Mouse (Mus musculus) left cerebral cortex, postnatal 4 days (tissue): ENCODE data around the gene Crtc3. TPM values are rescaled to one million over a fixed set of nuclear protein-coding genes. Genes with fewer than 3 reads are reported as not detected.
A peak's percentile ranks its signal among the peaks of the same experiment; 100 is the strongest.

ENCODE experiments used
- DNase-seq: peaks from one replicate; pipeline ENCODE4 v3.0.0-alpha.2; 2022
- intact Hi-C: fragments of 180-260 bp; cut with DNase I; formaldehyde crosslinking; loops from one replicate; pipeline ENCODE4 v1.15.1; 2025
- total RNA-seq, 2 experiments: library from RNA; stranded (reverse); gene quantifications; 2 replicates each; pipeline ENCODE4 v1.2.3; 2021

Gene Crtc3
- total RNA-seq, 2 experiments from 2014 or later = 28.5 to 32.1 TPM

DNA sequence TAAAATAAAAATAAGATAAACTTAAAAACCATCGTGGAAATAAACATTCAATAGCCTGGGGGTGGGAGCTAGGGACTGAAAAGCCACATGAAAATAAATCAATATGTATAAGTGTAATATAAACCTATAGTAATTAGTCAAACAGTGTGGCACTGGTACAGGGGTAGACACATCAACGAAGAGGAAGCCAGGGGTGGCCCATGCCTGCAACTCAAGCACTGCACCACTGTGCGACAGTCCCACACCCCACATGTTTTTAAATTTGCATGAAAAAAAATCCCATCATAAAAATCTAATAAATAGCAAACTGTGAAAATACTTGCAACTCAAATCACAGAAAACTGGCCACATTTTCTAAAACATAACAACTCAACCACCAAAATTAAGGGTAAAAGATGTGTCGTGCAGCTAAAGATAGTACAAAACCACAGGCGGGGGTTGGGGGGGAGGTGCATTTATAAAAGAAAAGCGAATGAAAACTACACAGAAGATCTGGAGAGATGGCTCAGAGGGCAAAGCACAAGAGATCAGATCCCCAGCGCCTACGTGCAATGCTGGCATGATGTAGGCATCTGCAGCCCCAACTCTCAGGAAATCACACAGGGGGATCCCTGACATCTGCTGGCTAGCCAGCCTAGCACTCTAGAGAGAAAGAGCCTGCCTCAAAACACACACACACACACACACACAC is 45.6 kb downstream of the Crtc3 start:
- intact Hi-C loops = no loop called here
- DNase-seq = no peak

DNA sequence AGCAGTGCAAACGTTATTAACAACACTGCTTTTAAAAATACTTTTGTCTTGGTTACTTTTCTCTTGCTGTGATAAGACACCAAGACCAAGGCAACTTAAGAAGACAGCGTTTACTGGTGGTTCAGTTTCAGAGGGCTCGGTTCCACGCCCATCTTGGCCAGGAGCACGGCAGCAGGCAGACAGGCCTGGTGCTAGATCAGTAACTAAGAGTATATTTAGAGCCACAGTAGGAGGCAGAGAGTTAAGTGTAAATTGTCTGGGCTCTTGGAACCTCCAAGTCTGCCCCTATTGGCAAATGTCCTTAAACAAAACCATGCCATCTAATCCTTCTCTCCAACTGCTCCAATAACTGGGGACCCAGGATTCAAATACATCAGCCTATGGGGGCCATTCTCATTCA is 46.1 kb downstream of the Crtc3 start:
- intact Hi-C loops = no loop called here
- no peak for DNase-seq

DNA sequence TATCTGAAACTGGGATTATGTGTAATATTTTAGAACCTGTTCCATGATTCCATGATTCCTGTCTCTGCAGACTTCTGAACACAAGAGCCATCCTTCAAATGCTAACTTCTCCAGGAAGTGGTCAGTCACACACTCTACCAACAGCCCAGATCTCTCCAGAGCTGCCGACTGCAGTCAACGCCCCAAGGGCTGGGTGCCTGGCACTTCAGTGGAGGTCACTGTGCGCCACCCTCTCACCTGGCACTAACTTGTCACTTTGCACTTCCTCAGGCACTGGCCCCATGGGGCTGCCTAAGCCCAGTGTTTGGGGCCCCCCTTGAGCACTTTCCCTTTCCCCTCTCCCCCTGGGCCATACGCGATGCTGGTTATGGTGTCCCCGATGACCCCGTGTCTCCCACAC is 46.8 kb downstream of the Crtc3 start:
- intact Hi-C loops = no loop called here
- DNase-seq = no peak

DNA sequence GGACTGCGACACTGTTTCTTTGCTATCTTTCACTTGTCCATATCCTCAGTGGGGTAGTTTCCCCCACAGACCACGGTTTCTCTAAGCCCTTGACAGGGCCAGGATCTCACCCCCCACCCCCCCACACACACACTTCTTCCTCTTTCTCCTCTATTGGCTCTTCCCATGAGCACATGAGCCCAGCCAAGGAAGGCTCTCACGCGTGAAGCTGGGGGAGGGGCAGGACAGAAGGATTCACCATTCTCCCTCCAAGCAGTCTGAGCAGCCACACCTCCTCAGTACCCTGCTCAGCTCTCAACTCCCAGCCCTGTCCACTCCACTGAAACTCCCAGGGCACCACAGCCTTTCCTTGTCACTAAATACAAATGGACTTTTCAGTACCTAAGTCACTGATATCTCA is 47.2 kb downstream of the Crtc3 start:
- peak; percentile 84 for DNase-seq
- intact Hi-C loops = no loop called here

DNA sequence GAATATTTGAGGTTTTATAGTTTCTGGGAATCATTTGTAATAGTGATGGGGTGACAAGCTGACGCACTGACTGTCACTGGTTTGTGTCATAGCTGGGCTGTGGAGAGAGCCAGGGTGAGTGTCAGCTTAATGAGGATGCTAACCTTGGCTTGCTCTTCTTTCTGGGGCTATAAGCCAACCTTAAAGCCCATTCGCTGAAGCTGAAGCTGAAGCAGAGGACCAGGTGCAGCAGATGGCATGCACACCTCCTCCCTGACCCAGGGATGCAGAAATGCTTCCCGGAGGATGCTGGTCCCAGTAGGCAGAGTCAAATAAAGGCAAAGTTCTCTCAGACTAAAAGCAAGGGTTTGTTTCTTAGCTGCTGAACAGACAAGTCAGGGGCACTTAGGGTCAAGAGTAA is 48.7 kb downstream of the Crtc3 start:
- DNase-seq = no peak
- intact Hi-C loops = no loop called here

GRCm38 (mm10) chr7:80638460-80638859 is 50.2 kb downstream of the Crtc3 start:
- DNase-seq = no peak
- intact Hi-C loops = no loop called here

GRCm38 (mm10) chr7:80636953-80637800 is 51.5 kb downstream of the Crtc3 start:
- intact Hi-C loops = no loop called here
- DNase-seq = no peak

DNA sequence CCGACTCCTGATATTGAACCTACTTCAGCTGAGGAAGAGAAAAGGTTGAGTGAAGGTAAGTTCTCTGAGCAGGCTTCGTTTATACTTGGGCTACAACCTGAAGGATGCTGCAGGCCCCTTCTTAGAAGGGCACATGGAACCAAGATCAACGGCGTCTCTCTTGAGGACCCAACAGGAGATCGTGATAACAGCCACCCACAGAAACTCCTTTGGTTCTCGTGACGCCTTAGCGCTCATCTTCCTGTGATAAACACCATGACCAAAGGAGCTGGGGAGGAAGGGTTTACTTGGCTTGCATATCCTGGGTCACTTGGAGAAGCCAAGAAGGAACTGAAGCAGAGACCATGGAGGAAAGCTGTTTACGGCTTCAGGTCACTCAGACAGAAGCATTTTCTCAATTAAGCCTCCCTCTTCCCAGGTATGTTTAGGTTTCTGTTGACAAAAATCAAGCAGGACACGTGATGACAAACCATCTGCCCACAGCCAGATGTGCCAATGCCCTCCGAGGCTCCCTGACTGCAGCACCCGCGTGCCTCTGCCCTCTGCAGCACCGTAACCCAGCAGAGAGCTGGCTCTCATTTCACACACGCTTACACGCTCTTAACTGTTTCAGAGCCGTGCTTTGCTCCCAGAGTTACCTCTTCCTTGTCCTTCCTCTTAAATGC is 52.3 kb downstream of the Crtc3 start:
- intact Hi-C loops = no loop called here
- DNase-seq = no peak

GRCm38 (mm10) chr7:80635866-80636265 is 52.8 kb downstream of the Crtc3 start:
- DNase-seq = no peak
- intact Hi-C loops = no loop called here

- intact Hi-C loops = no loop called here
- DNase-seq = no peak
Observed at GRCm38 (mm10) chr7:80634741-80635140, 53.9 kb downstream of the Crtc3 start.

DNA sequence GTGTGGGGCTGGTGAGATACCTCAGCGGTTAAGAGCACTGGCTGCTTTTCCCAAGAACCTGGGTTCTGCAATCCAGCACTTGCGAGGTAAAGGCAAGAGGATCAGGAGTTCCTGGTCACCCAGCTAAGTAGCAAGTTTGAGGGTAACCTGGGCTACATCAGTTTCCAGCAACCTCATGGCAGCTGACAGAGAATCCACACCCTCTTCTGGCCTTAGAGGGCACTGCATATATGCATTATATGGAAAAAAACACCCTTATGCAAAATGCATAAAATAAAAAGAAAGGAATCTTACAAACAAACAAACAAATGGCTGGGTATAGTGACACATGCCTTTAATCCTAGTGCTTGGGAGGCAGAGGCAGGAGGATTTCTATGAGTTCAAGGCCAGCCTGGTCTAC is 55.0 kb downstream of the Crtc3 start:
- DNase-seq = no peak
- intact Hi-C loops = no loop called here

- intact Hi-C loops = no loop called here
- no peak for DNase-seq
Observed at GRCm38 (mm10) chr7:80631993-80632392, 56.7 kb downstream of the Crtc3 start.

DNA sequence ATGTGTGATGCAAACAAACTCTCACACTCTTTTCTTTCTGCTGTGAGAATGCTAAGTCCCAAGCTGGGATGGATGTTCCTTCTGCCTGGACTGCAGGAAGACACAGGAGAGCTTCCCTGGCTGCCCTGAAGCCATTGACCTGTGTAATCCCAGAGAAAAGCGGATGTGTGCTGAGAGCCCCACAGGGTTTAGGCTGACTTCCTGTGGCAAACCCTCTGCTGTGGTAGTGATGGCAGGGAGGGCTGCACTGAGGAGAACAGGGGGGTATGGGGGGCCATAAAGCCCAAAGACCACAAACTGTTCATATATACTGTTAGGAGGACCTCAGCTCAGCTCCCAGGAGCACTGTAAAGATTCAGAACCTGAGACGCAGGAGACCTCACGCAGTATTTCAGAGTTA is 57.3 kb downstream of the Crtc3 start:
- DNase-seq = no peak
- intact Hi-C loops = no loop called here

GRCm38 (mm10) chr7:80629369-80629768 is 59.3 kb downstream of the Crtc3 start:
- DNase-seq = no peak
- intact Hi-C loops = loop anchor here (10.0 kb wide), 1 partner anchor 55 kb away; the partner anchor contains the start of gene Crtc3

- intact Hi-C loops = loop anchor here (10.0 kb wide), 1 partner anchor 56 kb away; the partner anchor contains the start of gene Crtc3
- peak; percentile 79 for DNase-seq
Observed at GRCm38 (mm10) chr7:80628708-80629183, 59.9 kb downstream of the Crtc3 start.

DNA sequence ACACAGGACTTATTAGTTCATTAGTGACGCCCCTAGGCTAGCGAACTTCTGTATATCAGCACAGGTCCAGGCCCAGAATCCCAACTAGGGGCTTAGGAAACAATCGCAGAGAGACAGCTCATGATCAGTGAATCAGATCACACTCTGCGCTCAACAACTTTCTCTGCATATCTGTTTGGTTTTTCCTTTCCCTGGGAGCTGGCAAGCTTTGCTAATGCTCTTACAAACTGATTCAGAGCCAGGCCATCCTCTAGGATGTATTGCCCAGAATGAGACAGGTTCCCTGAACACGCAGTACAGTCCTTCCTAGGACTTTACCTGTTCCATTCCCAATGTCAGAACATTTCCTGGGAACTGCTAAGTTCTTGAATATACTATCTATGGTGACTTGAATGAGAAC is 61.7 kb downstream of the Crtc3 start:
- intact Hi-C loops = loop anchor here (10.0 kb wide), 1 partner anchor 58 kb away; the partner anchor contains the start of gene Crtc3

GRCm38 (mm10) chr7:80625841-80626240 is 62.8 kb downstream of the Crtc3 start:
- DNase-seq = no peak

More for the DNA sequence above, 61.7 kb downstream of the Crtc3 start:
- DNase-seq = no peak

GRCm38 (mm10) chr7:80623276-80623675 is 65.4 kb downstream of the Crtc3 start:
- peak; percentile 56 for DNase-seq
- intact Hi-C loops = loop anchor here (10.0 kb wide), 1 partner anchor 62 kb away; the partner anchor contains the start of gene Crtc3

More at GRCm38 (mm10) chr7:80625841-80626240, 62.8 kb downstream of the Crtc3 start:
- intact Hi-C loops = loop anchor here (10.0 kb wide), 1 partner anchor 59 kb away; the partner anchor contains the start of gene Crtc3

DNA sequence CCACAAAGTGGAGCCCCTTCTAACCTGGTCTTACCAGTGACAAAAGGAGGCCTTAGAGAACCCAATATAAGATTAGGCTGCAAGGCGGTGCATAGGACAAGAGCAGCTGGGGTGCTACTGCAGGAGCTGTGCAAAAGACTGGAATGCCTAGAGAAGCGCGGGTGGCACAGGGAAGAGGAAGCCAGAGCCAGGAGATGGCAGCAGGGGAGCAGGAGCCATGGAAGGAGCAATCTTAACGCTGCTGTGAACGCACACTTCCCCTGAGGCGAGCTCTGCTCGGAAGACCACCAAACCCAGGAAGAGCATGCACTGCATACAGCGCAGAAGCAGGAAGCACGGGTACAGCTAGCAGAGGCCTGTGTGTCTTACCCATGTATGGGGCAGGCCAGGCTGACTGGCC is 72.6 kb downstream of the Crtc3 start:
- no peak for DNase-seq

GRCm38 (mm10) chr7:80614042-80614441 is 74.6 kb downstream of the Crtc3 start:
- intact Hi-C loops = no loop called here
- no peak for DNase-seq

More for the DNA sequence above, 72.6 kb downstream of the Crtc3 start:
- intact Hi-C loops = no loop called here
